Mouse (Mus musculus) myocyte (in vitro differentiated cells): ENCODE results near the gene Gm867. TPM values are rescaled to one million over a fixed set of nuclear protein-coding genes. Genes with fewer than 3 reads are reported as not detected.
A peak's percentile ranks its signal among the peaks of the same experiment; 100 is the strongest.

Experiments
- H3K27me3 ChIP-seq: one replicate; pipeline ENCODE4 v1.6.1; 2011; ENCODE audit not compliant: control insufficient read depth, insufficient read depth, insufficient read length
- H3K36me3 ChIP-seq: one replicate; pipeline ENCODE4 v1.6.1; 2011; ENCODE audit not compliant: control insufficient read depth, insufficient read depth
- H3K4me2 ChIP-seq: one replicate; pipeline ENCODE4 v1.6.1; 2011; ENCODE audit warnings: low read depth, control low read depth
- H3K4me3 ChIP-seq: one replicate; pipeline ENCODE4 v1.5.1; 2011; ENCODE audit warnings: mild to moderate bottlenecking, control low read depth, moderate library complexity
- H3K79me2 ChIP-seq: one replicate; pipeline ENCODE4 v1.6.1; 2011; ENCODE audit not compliant: control insufficient read depth, insufficient read depth
- H3ac ChIP-seq: one replicate; pipeline ENCODE4 v1.6.1; 2011; ENCODE audit not compliant: control insufficient read depth, insufficient read length
- CEBPB ChIP-seq: IDR thresholded peaks from 2 replicates; pipeline ENCODE4 v1.6.1; 2011; ENCODE audit warnings: mild to moderate bottlenecking, moderate library complexity; ENCODE audit not compliant: poor library complexity, insufficient read depth, severe bottlenecking
- E2F4 ChIP-seq: IDR thresholded peaks from one replicate; pipeline ENCODE4 v1.6.1; 2011; ENCODE audit warnings: mild to moderate bottlenecking, control low read depth, moderate library complexity; ENCODE audit not compliant: insufficient read depth
- MAX ChIP-seq: IDR thresholded peaks from one replicate; pipeline ENCODE4 v1.6.1; 2011; ENCODE audit warnings: low read depth, mild to moderate bottlenecking, control low read depth
- MYOD1 ChIP-seq, 3 experiments: IDR thresholded peaks; one replicate each; pipeline ENCODE4 v1.6.1; 2011; ENCODE audit warnings: control low read depth in 2 of 3, low read depth in 2 of 3, mild to moderate bottlenecking in 2 of 3, moderate library complexity in 1 of 3; ENCODE audit not compliant: insufficient read length in 2 of 3, control insufficient read depth in 1 of 3
- MYOG ChIP-seq, 3 experiments: IDR thresholded peaks; one replicate each; pipeline ENCODE4 v1.6.1; 2011; ENCODE audit warnings: control low read depth in 2 of 3, low read depth in 2 of 3, mild to moderate bottlenecking in 2 of 3; ENCODE audit not compliant: insufficient read length in 2 of 3, control insufficient read depth in 1 of 3, insufficient read depth in 1 of 3
- POLR2A ChIP-seq: IDR thresholded peaks from one replicate; pipeline ENCODE4 v1.6.1; 2011; ENCODE audit warnings: low read depth, mild to moderate bottlenecking, control low read depth, moderate library complexity; ENCODE audit not compliant: insufficient read length
- POLR2AphosphoS2 ChIP-seq: IDR thresholded peaks from one replicate; pipeline ENCODE4 v1.6.1; 2011; ENCODE audit warnings: low read depth, control low read depth; ENCODE audit not compliant: insufficient read length
- REST ChIP-seq: IDR thresholded peaks from one replicate; pipeline ENCODE4 v1.6.1; 2011; ENCODE audit warnings: mild to moderate bottlenecking, control low read depth, moderate library complexity; ENCODE audit not compliant: insufficient read depth, insufficient read length
- SRF ChIP-seq: IDR thresholded peaks from one replicate; pipeline ENCODE4 v1.6.1; 2011; ENCODE audit warnings: low read depth; ENCODE audit not compliant: control insufficient read depth, insufficient read length
- TCF12 ChIP-seq: IDR thresholded peaks from one replicate; pipeline ENCODE4 v1.6.1; 2011; ENCODE audit warnings: mild to moderate bottlenecking, control low read depth; ENCODE audit not compliant: poor library complexity, insufficient read depth, severe bottlenecking
- TCF3 ChIP-seq: IDR thresholded peaks from one replicate; pipeline ENCODE4 v1.6.1; 2011; ENCODE audit warnings: low read depth, control low read depth; ENCODE audit not compliant: insufficient read length
- USF1 ChIP-seq: IDR thresholded peaks from one replicate; pipeline ENCODE4 v1.6.1; 2011; ENCODE audit warnings: low read depth, mild to moderate bottlenecking, control low read depth, moderate library complexity
- polyA plus RNA-seq: library from polyadenylated mRNA; unstranded; fragments of >200 nt; fragmentation: generic; extraction: Trizol; gene quantifications from one replicate; pipeline ENCODE4 v1.2.1, GENCODE M21; 2012; ENCODE audit warnings: missing spikeins

Gene Gm867
- polyA plus RNA-seq, 1 experiment, result 3.2 TPM

DNA sequence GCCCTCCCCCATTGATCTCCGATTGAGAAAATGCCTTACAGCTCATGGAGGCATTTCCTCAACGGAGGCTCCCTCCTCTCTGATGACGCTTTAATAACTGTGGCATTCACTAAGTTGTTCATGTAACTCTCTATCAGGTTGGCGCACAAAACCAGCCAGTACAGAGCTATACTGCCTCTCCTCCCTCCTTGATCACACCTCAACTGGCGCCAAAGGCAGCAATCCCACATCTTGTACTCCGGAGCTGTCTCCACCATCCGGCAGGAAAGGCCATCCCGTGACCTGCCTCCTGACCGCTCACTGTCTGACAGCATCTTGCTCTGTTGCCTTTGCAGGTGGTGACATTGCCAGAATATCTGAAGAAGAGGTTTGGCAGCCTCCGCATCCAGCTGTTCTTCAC is 33.4 kb upstream of the Gm867 start:
- H3K79me2 ChIP-seq, result no peaks in the 10 kb centered on the region
- H3K36me3 ChIP-seq, result no peaks in the 10 kb centered on the region
- no peak overlapping the region for H3ac ChIP-seq
- peaks cover 4% of the 10 kb centered on the region for H3K27me3 ChIP-seq
- no peak for TF ChIP-seq MYOG (IDR thresholded peaks at IDR 0.05; ENCODE audit: control insufficient read depth in 1 of 3, insufficient read depth in 1 of 3, insufficient read length in 2 of 3, low read depth in 2 of 3)
- TF ChIP-seq TCF12, result no peak
- TF ChIP-seq USF1, result no peak
- TF ChIP-seq TCF3, result no peak
- no peak for TF ChIP-seq MAX
- no peak for TF ChIP-seq CEBPB
- TF ChIP-seq SRF, result no peak
- TF ChIP-seq POLR2A, result no peak
- no peak for TF ChIP-seq REST
- TF ChIP-seq POLR2AphosphoS2, result no peak
- TF ChIP-seq E2F4, result no peak
- no peak for TF ChIP-seq MYOD1 (IDR thresholded peaks at IDR 0.05; ENCODE audit: control insufficient read depth in 1 of 3, insufficient read length in 2 of 3, low read depth in 2 of 3)
- H3K4me2 ChIP-seq, result no peak overlapping the region
- H3K4me3 ChIP-seq, result no peak overlapping the region

- TF ChIP-seq MYOG (IDR thresholded peaks at IDR 0.05; ENCODE audit: control insufficient read depth in 1 of 3, insufficient read depth in 1 of 3, insufficient read length in 2 of 3, low read depth in 2 of 3) (no peak), CEBPB (no peak), POLR2A (no peak), MYOD1 (IDR thresholded peaks at IDR 0.05; ENCODE audit: control insufficient read depth in 1 of 3, insufficient read length in 2 of 3, low read depth in 2 of 3) (no peak), POLR2AphosphoS2 (no peak), MAX (no peak), TCF12 (no peak), SRF (no peak), USF1 (no peak), TCF3 (no peak), E2F4 (no peak), REST (no peak)
- Histone ChIP-seq H3K36me3 (no peaks in the 10 kb centered on the region), H3K4me3 (no peak within 1 kb of the TSS)
Measured at GRCm38 (mm10) chr10:75954381-75954811, 13.9 kb upstream of the Gm867 start, which contains the start of gene Gm5134. TSS of gene Gm5134 (plus strand) at chr10:75954514.

GRCm38 (mm10) chr10:75951424-75952050 is 11.1 kb upstream of the Gm867 start:
- Histone ChIP-seq H3K27me3 (peaks cover 19% of the 10 kb centered on the region), H3K4me2 (peak overlapping the region; percentile 72), H3K4me3 (no peak overlapping the region), H3K79me2 (no peaks in the 10 kb centered on the region), H3ac (no peak overlapping the region), H3K36me3 (no peaks in the 10 kb centered on the region)
- TF ChIP-seq SRF, result no peak
- TF ChIP-seq MYOG (IDR thresholded peaks at IDR 0.05; ENCODE audit: control insufficient read depth in 1 of 3, insufficient read depth in 1 of 3, insufficient read length in 2 of 3, low read depth in 2 of 3), result no peak
- no peak for TF ChIP-seq POLR2AphosphoS2
- TF ChIP-seq REST, result no peak

More at GRCm38 (mm10) chr10:75954381-75954811, 13.9 kb upstream of the Gm867 start, which contains the start of gene Gm5134:
- Histone ChIP-seq H3ac (no peak within 1 kb of the TSS), H3K79me2 (no peaks in the 10 kb centered on the region), H3K4me2 (no peak within 1 kb of the TSS), H3K27me3 (peaks cover 24% of the 10 kb centered on the region)

GRCm38 (mm10) chr10:75950791-75951210 is 10.3 kb upstream of the Gm867 start:
- no peak for TF ChIP-seq MAX
- TF ChIP-seq SRF, result no peak
- TF ChIP-seq MYOG (IDR thresholded peaks at IDR 0.05; ENCODE audit: control insufficient read depth in 1 of 3, insufficient read depth in 1 of 3, insufficient read length in 2 of 3, low read depth in 2 of 3), result no peak
- TF ChIP-seq MYOD1 (IDR thresholded peaks at IDR 0.05; ENCODE audit: control insufficient read depth in 1 of 3, insufficient read length in 2 of 3, low read depth in 2 of 3), result no peak
- TF ChIP-seq USF1, result no peak
- no peak for TF ChIP-seq POLR2A
- no peak for TF ChIP-seq CEBPB
- no peak for TF ChIP-seq TCF12
- TF ChIP-seq TCF3, result no peak
- TF ChIP-seq E2F4, result no peak
- no peak for TF ChIP-seq POLR2AphosphoS2
- no peak for TF ChIP-seq REST
- H3K27me3 ChIP-seq, result peaks cover 19% of the 10 kb centered on the region
- H3K36me3 ChIP-seq, result no peaks in the 10 kb centered on the region
- peak overlapping the region; percentile 72 for H3K4me2 ChIP-seq
- H3K79me2 ChIP-seq, result no peaks in the 10 kb centered on the region
- H3K4me3 ChIP-seq, result no peak overlapping the region
- no peak overlapping the region for H3ac ChIP-seq
